Mouse (Mus musculus) embryo, embryonic 10 days (tissue): ENCODE measurements around the gene Igfals.
A peak's percentile ranks its signal among the peaks of the same experiment; 100 is the strongest.

ENCODE experiments used
- DNase-seq: peaks from one replicate; pipeline ENCODE4 v3.0.0-alpha.2; 2015; ENCODE audit warnings: low spot score

Igfals gene

GRCm38 (mm10) chr17:24865776-24866175, at the start of gene Igfals:
Gene Igfals (plus strand): TSS chr17:24865997.
- DNase-seq = no peak

- no peak for DNase-seq
Measured at GRCm38 (mm10) chr17:24817503-24817902, 48.3 kb upstream of the Igfals start.

GRCm38 (mm10) chr17:24818172-24818571, 47.6 kb upstream of the Igfals start:
- no peak for DNase-seq

- DNase-seq = no peak
Measured at GRCm38 (mm10) chr17:24819469-24819868, 46.3 kb upstream of the Igfals start.

GRCm38 (mm10) chr17:24821351-24822280, 44.2 kb upstream of the Igfals start:
- DNase-seq = no peak

GRCm38 (mm10) chr17:24839842-24840241, 26.0 kb upstream of the Igfals start, which contains the start of gene Hagh:
Gene Hagh (plus strand): TSS chr17:24840143.
- DNase-seq = no peak

GRCm38 (mm10) chr17:24840341-24840740, 25.5 kb upstream of the Igfals start:
- DNase-seq = no peak

- peak; percentile 29 for DNase-seq
Measured at GRCm38 (mm10) chr17:24841133-24841532, 24.7 kb upstream of the Igfals start.

GRCm38 (mm10) chr17:24842631-24843030, 23.2 kb upstream of the Igfals start:
- DNase-seq = no peak

- no peak for DNase-seq
Measured at GRCm38 (mm10) chr17:24844525-24844924, 21.3 kb upstream of the Igfals start.

- no peak for DNase-seq
Measured at GRCm38 (mm10) chr17:24847386-24847785, 18.4 kb upstream of the Igfals start.

- no peak for DNase-seq
Measured at GRCm38 (mm10) chr17:24848600-24849031, 17.2 kb upstream of the Igfals start.

- DNase-seq = peak; percentile 74
Measured at GRCm38 (mm10) chr17:24849733-24850064, 16.1 kb upstream of the Igfals start.

- peak; percentile 99 for DNase-seq
Measured at GRCm38 (mm10) chr17:24850065-24850772, 15.6 kb upstream of the Igfals start, which contains the start of gene Fahd1. Gene Fahd1 (minus strand): TSS chr17:24850364.

GRCm38 (mm10) chr17:24850773-24851127, 15.0 kb upstream of the Igfals start:
- DNase-seq = no peak

- DNase-seq = no peak
Measured at GRCm38 (mm10) chr17:24851381-24852125, 14.2 kb upstream of the Igfals start.

- no peak for DNase-seq
Measured at GRCm38 (mm10) chr17:24855838-24856464, 9.8 kb upstream of the Igfals start.

GRCm38 (mm10) chr17:24856589-24856988, 9.2 kb upstream of the Igfals start:
- DNase-seq = no peak

- DNase-seq = no peak
Measured at GRCm38 (mm10) chr17:24857831-24858470, 7.8 kb upstream of the Igfals start.

- DNase-seq = no peak
Measured at GRCm38 (mm10) chr17:24858967-24859366, 6.8 kb upstream of the Igfals start.

GRCm38 (mm10) chr17:24860076-24860475, 5.7 kb upstream of the Igfals start:
- no peak for DNase-seq
